Mouse (Mus musculus) liver, embryonic 15.5 days (tissue): ENCODE measurements around the gene Acmsd. TPM values are rescaled to one million over a fixed set of nuclear protein-coding genes. Genes with fewer than 3 reads are reported as not detected.
A peak's percentile ranks its signal among the peaks of the same experiment; 100 is the strongest.

Experiments used
- ATAC-seq: fragments of 200-750 bp; cut with Nextera tagmentation; 2 replicates; pipeline ENCODE4 v1.8.0; 2017; ENCODE audit warnings: moderate number of reproducible peaks, mild to moderate bottlenecking, moderate library complexity; ENCODE audit not compliant: insufficient read depth
- H3K27ac ChIP-seq: fragments of 300-500 bp; sonication (generic); replicated peaks from 2 replicates; pipeline ENCODE4 v1.5.1; 2015; ENCODE audit warnings: mild to moderate bottlenecking, inconsistent platforms
- H3K27me3 ChIP-seq: fragments of 300-500 bp; sonication (generic); 2 replicates; pipeline ENCODE4 v1.6.1; 2015; ENCODE audit warnings: mild to moderate bottlenecking, inconsistent platforms
- H3K36me3 ChIP-seq: fragments of 300-500 bp; sonication (generic); replicated peaks from 2 replicates; pipeline ENCODE4 v1.6.1; 2015; ENCODE audit warnings: moderate library complexity, mild to moderate bottlenecking, inconsistent platforms
- H3K4me1 ChIP-seq: fragments of 300-500 bp; sonication (generic); replicated peaks from 2 replicates; pipeline ENCODE4 v1.6.1; 2015; ENCODE audit warnings: inconsistent platforms
- H3K4me2 ChIP-seq: fragments of 300-500 bp; sonication (generic); 2 replicates; pipeline ENCODE4 v1.6.1; 2015; ENCODE audit warnings: moderate library complexity, mild to moderate bottlenecking, inconsistent platforms
- H3K4me3 ChIP-seq: fragments of 300-500 bp; sonication (generic); replicated peaks from 2 replicates; pipeline ENCODE4 v1.5.1; 2015; ENCODE audit warnings: mild to moderate bottlenecking, inconsistent platforms
- H3K9ac ChIP-seq: fragments of 300-500 bp; sonication (generic); 2 replicates; pipeline ENCODE4 v1.6.1; 2015; ENCODE audit warnings: moderate library complexity, mild to moderate bottlenecking, inconsistent platforms
- H3K9me3 ChIP-seq: fragments of 300-500 bp; sonication (generic); replicated peaks from 2 replicates; pipeline ENCODE4 v1.6.1; 2016; ENCODE audit warnings: inconsistent platforms
- WGBS: fragments of 180-500 bp; shearing (Covaris S2); methylation state at CpG from one replicate; pipeline ENCODE4 v1.1.7; 2015; ENCODE audit warnings: mixed read lengths; ENCODE audit not compliant: insufficient replicate concordance; 5-methylcytosine and 5-hydroxymethylcytosine counted together
- polyA plus RNA-seq: library from polyadenylated mRNA; unstranded; fragments of >200 nt; fragmentation: Nextera tagmentation; extraction: Ambion mirVana; gene quantifications from 2 replicates; pipeline ENCODE4 v1.2.1, GENCODE M21; 2015

Acmsd gene
- polyA plus RNA-seq, 1 experiment from 2014 or later = 7.5 TPM

- Histone ChIP-seq H3K9me3 (no peaks in the 10 kb centered on the region), H3K36me3 (peaks cover 18% of the 10 kb centered on the region), H3K4me1 (peaks cover 54% of the 10 kb centered on the region), H3K9ac (peak overlapping the region; percentile 48), H3K27me3 (no peaks in the 10 kb centered on the region), H3K27ac (peak overlapping the region; percentile 4; the same call in 1 of the 2 replicates), H3K4me3 (peak overlapping the region; percentile 43), H3K4me2 (peak overlapping the region; percentile 59)
- no peak for ATAC-seq
- 42% methylated on average over 6 of the region's 6 CpGs for WGBS
Measured at GRCm38 (mm10) chr1:127776246-127776645, 47.0 kb downstream of the Acmsd start.

DNA sequence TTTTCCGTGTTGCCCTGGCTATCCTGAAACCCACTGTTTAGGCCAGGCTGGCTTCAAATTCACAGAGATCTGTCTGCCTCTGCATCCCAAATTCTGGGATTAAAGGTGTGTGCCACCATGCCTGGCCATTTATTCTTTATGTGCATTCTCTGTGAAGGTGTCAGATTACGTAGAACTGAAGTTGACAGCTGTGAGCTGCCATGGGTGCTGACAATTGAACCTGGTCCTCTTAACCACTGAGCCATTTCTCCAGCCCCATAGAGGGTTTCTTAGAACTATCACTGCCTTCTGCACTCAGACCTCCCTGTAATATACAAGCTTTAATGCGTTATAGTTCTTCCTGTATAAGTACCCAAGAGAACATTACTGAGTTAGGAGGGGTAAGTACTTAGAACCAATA is 49.4 kb downstream of the Acmsd start:
- H3K4me1 ChIP-seq = peaks cover 63% of the 10 kb centered on the region
- H3K27me3 ChIP-seq = no peaks in the 10 kb centered on the region
- ATAC-seq = no peak
- H3K4me2 ChIP-seq = no peak overlapping the region
- H3K9me3 ChIP-seq = no peaks in the 10 kb centered on the region
- no peak overlapping the region for H3K9ac ChIP-seq
- H3K27ac ChIP-seq = no peak overlapping the region
- H3K4me3 ChIP-seq = no peak overlapping the region
- 84% methylated on average over 3 of the region's 3 CpGs for WGBS
- peaks cover 34% of the 10 kb centered on the region for H3K36me3 ChIP-seq

GRCm38 (mm10) chr1:127780142-127780541 is 50.9 kb downstream of the Acmsd start:
- no peak overlapping the region for H3K9ac ChIP-seq
- peak overlapping the region; percentile 16; the same call in 1 of the 2 replicates for H3K4me2 ChIP-seq

GRCm38 (mm10) chr1:127780849-127781248 is 51.6 kb downstream of the Acmsd start:
- Histone ChIP-seq H3K27ac (no peak overlapping the region; the same call in 1 of the 2 replicates), H3K9ac (no peak overlapping the region), H3K4me3 (no peak overlapping the region), H3K27me3 (no peaks in the 10 kb centered on the region), H3K36me3 (peaks cover 38% of the 10 kb centered on the region), H3K9me3 (no peaks in the 10 kb centered on the region), H3K4me1 (peaks cover 73% of the 10 kb centered on the region), H3K4me2 (0 out of 2 replicates have a peak overlapping the region, but pooled peaks have one; percentile 10)
- WGBS = 32% methylated on average over 2 of the region's 2 CpGs
- ATAC-seq = no peak

More at GRCm38 (mm10) chr1:127780142-127780541, 50.9 kb downstream of the Acmsd start:
- no peak; the same call in 1 of the 2 replicates for ATAC-seq
- peaks cover 67% of the 10 kb centered on the region for H3K4me1 ChIP-seq
- no peak overlapping the region for H3K27ac ChIP-seq
- no peak overlapping the region for H3K4me3 ChIP-seq
- H3K9me3 ChIP-seq = no peaks in the 10 kb centered on the region
- H3K36me3 ChIP-seq = peaks cover 38% of the 10 kb centered on the region
- no peaks in the 10 kb centered on the region for H3K27me3 ChIP-seq
- 6% methylated on average over 3 of the region's 3 CpGs for WGBS

DNA sequence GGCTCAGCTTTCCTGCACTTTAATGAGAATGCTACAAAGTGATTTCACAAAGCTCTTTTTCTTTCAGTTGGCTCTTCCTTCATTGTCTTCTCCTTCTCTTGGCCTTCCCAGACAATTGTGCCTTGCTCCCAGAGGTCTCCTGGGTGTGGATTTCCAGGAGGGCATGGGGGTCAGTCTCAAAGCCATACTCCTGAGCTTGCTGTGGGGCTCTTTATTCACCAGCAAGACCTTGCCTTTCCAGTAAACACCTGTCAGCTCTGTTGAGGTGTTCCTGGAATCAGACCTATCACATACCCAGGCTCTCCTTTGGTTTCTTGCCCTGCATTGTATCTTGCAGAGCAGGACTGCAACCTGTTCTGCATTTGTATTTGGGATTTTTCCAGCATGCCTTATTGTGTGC is 54.6 kb downstream of the Acmsd start:
- no peak overlapping the region for H3K9ac ChIP-seq
- H3K27me3 ChIP-seq = no peaks in the 10 kb centered on the region
- no peak overlapping the region for H3K4me3 ChIP-seq
- H3K9me3 ChIP-seq = no peaks in the 10 kb centered on the region
- H3K4me1 ChIP-seq = peaks cover 57% of the 10 kb centered on the region
- peaks cover 32% of the 10 kb centered on the region for H3K36me3 ChIP-seq
- no peak overlapping the region for H3K4me2 ChIP-seq
- no peak for ATAC-seq
- no peak overlapping the region for H3K27ac ChIP-seq

DNA sequence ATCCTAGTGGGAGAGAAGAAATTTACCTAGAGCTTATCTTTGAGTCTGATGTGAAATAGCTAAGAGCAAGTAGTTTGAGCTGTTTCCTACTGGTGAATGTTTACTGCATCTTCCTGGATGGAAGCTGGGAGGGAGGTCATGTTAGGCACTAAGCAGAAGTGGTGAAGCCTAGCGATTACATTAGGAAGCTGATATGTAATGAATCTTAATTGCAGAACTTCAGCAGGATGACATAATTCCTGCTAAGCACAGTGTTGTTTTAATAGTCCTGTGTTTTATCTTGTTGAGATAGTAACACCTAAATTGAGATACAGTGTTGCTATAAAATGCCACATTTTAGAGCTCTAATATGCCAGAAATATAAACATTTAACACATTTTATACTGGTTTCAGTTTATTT is 56.7 kb downstream of the Acmsd start:
- ATAC-seq = no peak
- H3K4me3 ChIP-seq = no peak overlapping the region
- peaks cover 22% of the 10 kb centered on the region; the same call in 1 of the 2 replicates for H3K36me3 ChIP-seq
- no peak overlapping the region for H3K9ac ChIP-seq
- H3K9me3 ChIP-seq = no peaks in the 10 kb centered on the region
- no peak overlapping the region for H3K4me2 ChIP-seq
- no peaks in the 10 kb centered on the region for H3K27me3 ChIP-seq
- H3K27ac ChIP-seq = no peak overlapping the region
- peaks cover 43% of the 10 kb centered on the region for H3K4me1 ChIP-seq
- 37% methylated on average over 1 of the region's 1 CpGs for WGBS

GRCm38 (mm10) chr1:127788943-127789342 is 59.7 kb downstream of the Acmsd start:
- H3K9ac ChIP-seq = no peak overlapping the region
- ATAC-seq = no peak
- peaks cover 20% of the 10 kb centered on the region for H3K36me3 ChIP-seq
- peaks cover 22% of the 10 kb centered on the region for H3K4me1 ChIP-seq
- H3K4me2 ChIP-seq = no peak overlapping the region
- H3K27ac ChIP-seq = no peak overlapping the region
- WGBS = 76% methylated on average over 6 of the region's 6 CpGs
- no peaks in the 10 kb centered on the region for H3K27me3 ChIP-seq
- no peak overlapping the region for H3K4me3 ChIP-seq
- no peaks in the 10 kb centered on the region for H3K9me3 ChIP-seq

- peaks cover 37% of the 10 kb centered on the region for H3K36me3 ChIP-seq
- no peak overlapping the region for H3K4me2 ChIP-seq
- H3K9ac ChIP-seq = no peak overlapping the region
- ATAC-seq = peak; percentile 66; the same call in 1 of the 2 replicates
- H3K9me3 ChIP-seq = no peaks in the 10 kb centered on the region
- H3K4me1 ChIP-seq = peaks cover 3% of the 10 kb centered on the region; the same call in 1 of the 2 replicates
- 70% methylated on average over 1 of the region's 1 CpGs for WGBS
- no peak overlapping the region for H3K4me3 ChIP-seq
- H3K27ac ChIP-seq = no peak overlapping the region
- H3K27me3 ChIP-seq = no peaks in the 10 kb centered on the region
Measured at GRCm38 (mm10) chr1:127793459-127793858, 64.2 kb downstream of the Acmsd start.

GRCm38 (mm10) chr1:127795087-127795769 is 66.0 kb downstream of the Acmsd start:
- no peaks in the 10 kb centered on the region for H3K27me3 ChIP-seq
- 88% methylated on average over 6 of the region's 6 CpGs for WGBS
- no peak overlapping the region for H3K4me2 ChIP-seq
- H3K4me3 ChIP-seq = no peak overlapping the region
- no peak overlapping the region for H3K27ac ChIP-seq
- H3K36me3 ChIP-seq = peaks cover 52% of the 10 kb centered on the region
- 0 out of 2 replicates have a peak, but pooled peaks cover under 1% of the 10 kb centered on the region for H3K4me1 ChIP-seq
- H3K9me3 ChIP-seq = no peaks in the 10 kb centered on the region
- ATAC-seq = no peak
- H3K9ac ChIP-seq = no peak overlapping the region

- Histone ChIP-seq H3K4me3 (no peak overlapping the region), H3K9me3 (no peaks in the 10 kb centered on the region), H3K27me3 (no peaks in the 10 kb centered on the region), H3K4me2 (no peak overlapping the region), H3K27ac (no peak overlapping the region), H3K9ac (no peak overlapping the region), H3K36me3 (peaks cover 58% of the 10 kb centered on the region), H3K4me1 (no peaks in the 10 kb centered on the region)
- WGBS = 62% methylated on average over 4 of the region's 4 CpGs
- ATAC-seq = no peak
Measured at GRCm38 (mm10) chr1:127796341-127796740, 67.1 kb downstream of the Acmsd start.

DNA sequence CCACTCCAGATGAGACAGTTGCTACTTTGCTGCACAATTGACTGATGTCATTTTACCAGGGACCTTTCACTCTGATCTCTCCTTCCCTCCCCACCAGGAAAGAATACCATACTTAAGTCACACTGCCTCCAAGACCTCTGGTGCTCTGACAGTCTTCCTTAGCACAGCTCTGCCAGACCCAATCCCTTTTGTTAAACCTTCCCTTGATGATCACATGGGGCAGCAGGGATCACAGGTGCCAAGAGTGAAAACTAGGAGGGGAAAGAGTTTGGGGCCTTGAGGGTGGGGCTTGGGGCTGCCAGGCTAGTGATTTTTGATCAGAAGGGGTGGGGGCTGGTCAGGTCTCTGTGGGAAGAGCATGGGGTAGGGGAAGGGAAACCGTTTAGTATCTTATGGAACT is 67.5 kb downstream of the Acmsd start:
- no peak for ATAC-seq
- Histone ChIP-seq H3K27me3 (no peaks in the 10 kb centered on the region), H3K4me3 (no peak overlapping the region), H3K4me2 (no peak overlapping the region), H3K4me1 (no peaks in the 10 kb centered on the region), H3K9ac (no peak overlapping the region), H3K27ac (no peak overlapping the region), H3K9me3 (no peaks in the 10 kb centered on the region), H3K36me3 (peaks cover 58% of the 10 kb centered on the region)
- 54% methylated on average over 1 of the region's 1 CpGs for WGBS

DNA sequence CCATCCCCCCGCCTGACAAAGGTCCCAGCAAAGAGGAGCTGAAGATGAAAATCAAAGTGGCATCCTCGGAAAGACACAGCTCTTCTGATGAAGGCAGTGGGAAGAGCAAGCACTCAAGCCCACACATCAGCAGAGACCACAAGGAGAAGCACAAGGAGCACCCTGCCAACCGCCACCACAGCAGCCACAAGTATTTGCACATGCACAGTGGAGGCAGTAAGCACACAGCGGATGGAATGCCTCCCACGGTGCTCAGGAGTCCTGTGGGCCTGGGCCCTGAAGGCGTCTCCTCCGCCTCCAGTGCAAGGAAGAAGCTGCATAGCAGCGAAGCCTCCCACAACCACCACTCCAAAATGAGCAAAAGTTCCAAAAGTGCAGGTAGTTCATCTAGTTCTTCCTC is 73.7 kb downstream of the Acmsd start:
- no peak overlapping the region for H3K4me3 ChIP-seq
- H3K27me3 ChIP-seq = no peaks in the 10 kb centered on the region
- H3K9ac ChIP-seq = no peak overlapping the region
- peaks cover 77% of the 10 kb centered on the region for H3K36me3 ChIP-seq
- WGBS = 86% methylated on average over 8 of the region's 8 CpGs
- H3K27ac ChIP-seq = no peak overlapping the region
- H3K4me2 ChIP-seq = no peak overlapping the region
- no peaks in the 10 kb centered on the region for H3K9me3 ChIP-seq
- no peaks in the 10 kb centered on the region for H3K4me1 ChIP-seq
- ATAC-seq = no peak; the same call in 1 of the 2 replicates
